Mouse (Mus musculus) CH12.LX (cell line): ENCODE data around the gene Jarid2. TPM values are rescaled to one million over a fixed set of nuclear protein-coding genes. Genes with fewer than 3 reads are reported as not detected.

Experiments used
- DNase-seq: peaks from one replicate; pipeline ENCODE4 v3.0.0-alpha.2; 2013; ENCODE audit errors: extremely low read depth
- H3K27ac ChIP-seq: 2 replicates; pipeline ENCODE4 v1.5.1; 2012; ENCODE audit warnings: low read depth, mild to moderate bottlenecking, control low read depth, moderate library complexity; ENCODE audit not compliant: insufficient read depth
- H3K27me3 ChIP-seq: replicated peaks from 2 replicates; pipeline ENCODE3; 2012; ENCODE audit warnings: inconsistent platforms
- H3K36me3 ChIP-seq, 2 experiments: replicated peaks in 1 of 2; 2 replicates each; pipeline versions ENCODE3 to v1.6.1; 2012; ENCODE audit warnings: inconsistent platforms in 1 of 2, low read length in 1 of 2, mild to moderate bottlenecking in 1 of 2, mixed read lengths in 1 of 2, moderate library complexity in 1 of 2; ENCODE audit not compliant: control insufficient read depth in 1 of 2, insufficient read depth in 1 of 2
- H3K4me1 ChIP-seq, 2 experiments: 2 replicates each; pipeline ENCODE4 v1.6.1; 2012; ENCODE audit warnings: inconsistent platforms in 1 of 2, moderate library complexity in 1 of 2; ENCODE audit not compliant: insufficient read depth in 2 of 2, control insufficient read depth in 1 of 2
- H3K4me2 ChIP-seq: 2 replicates; pipeline ENCODE4 v1.6.1; 2012; ENCODE audit warnings: low read depth, mild to moderate bottlenecking, control low read depth; ENCODE audit not compliant: poor library complexity, insufficient read depth, severe bottlenecking
- H3K4me3 ChIP-seq, 3 experiments: fragments of 150-350 bp in 1 of 3; sonication (generic) in 1 of 3; replicated peaks in 1 of 3; 2 replicates each; pipeline versions ENCODE3 to v1.5.1; 2011 to 2012; ENCODE audit warnings: low read depth in 2 of 3, low read length in 2 of 3, mild to moderate bottlenecking in 2 of 3, moderate library complexity in 2 of 3, control low read depth in 1 of 3, improper control_type of control experiment in 1 of 3, inconsistent platforms in 1 of 3, mixed read lengths in 1 of 3; ENCODE audit not compliant: poor library complexity in 1 of 3
- H3K79me2 ChIP-seq: replicated peaks from 2 replicates; pipeline ENCODE4 v1.6.1; 2012; ENCODE audit warnings: mild to moderate bottlenecking, moderate library complexity; ENCODE audit not compliant: control insufficient read depth, poor library complexity, insufficient read depth, severe bottlenecking; ENCODE audit errors: extremely low read depth
- H3K9ac ChIP-seq: 2 replicates; pipeline ENCODE4 v1.6.1; 2012; ENCODE audit warnings: low read depth, mild to moderate bottlenecking, control low read depth, moderate library complexity; ENCODE audit not compliant: insufficient read depth
- H3K9me3 ChIP-seq: replicated peaks from 2 replicates; pipeline ENCODE3; 2012; ENCODE audit warnings: low read length, inconsistent platforms, mixed read lengths
- BHLHE40 ChIP-seq: IDR thresholded peaks from 2 replicates; pipeline ENCODE4 v1.6.1; 2011; ENCODE audit warnings: mild to moderate bottlenecking, low read depth, low read length, improper control_type of control experiment
- CHD2 ChIP-seq: IDR thresholded peaks from 2 replicates; pipeline ENCODE4 v1.6.1; 2011; ENCODE audit warnings: low read length, improper control_type of control experiment
- ETS1 ChIP-seq: conservative IDR thresholded peaks from 2 replicates; pipeline ENCODE4 v1.6.1; 2012; ENCODE audit warnings: low read depth, mild to moderate bottlenecking, inconsistent platforms, low read length, improper control_type of control experiment, moderate library complexity
- IRF4 ChIP-seq: IDR thresholded peaks from 2 replicates; pipeline ENCODE4 v1.6.1; 2014; ENCODE audit warnings: low read depth, mild to moderate bottlenecking, inconsistent platforms, low read length, improper control_type of control experiment
- JUN ChIP-seq: IDR thresholded peaks from 2 replicates; pipeline ENCODE4 v1.6.1; 2011; ENCODE audit warnings: low read depth, mild to moderate bottlenecking, low read length, improper control_type of control experiment, moderate library complexity; ENCODE audit not compliant: insufficient read depth
- MAFK ChIP-seq: IDR thresholded peaks from 2 replicates; pipeline ENCODE4 v1.6.1; 2011; ENCODE audit warnings: low read length, improper control_type of control experiment; ENCODE audit not compliant: insufficient replicate concordance
- MAZ ChIP-seq: IDR thresholded peaks from 2 replicates; pipeline ENCODE4 v1.6.1; 2012; ENCODE audit warnings: low read depth, mild to moderate bottlenecking, inconsistent platforms, low read length, improper control_type of control experiment, moderate library complexity
- MEF2A ChIP-seq: IDR thresholded peaks from 2 replicates; pipeline ENCODE4 v1.6.1; 2014; ENCODE audit warnings: low read depth, mild to moderate bottlenecking, inconsistent platforms, low read length, improper control_type of control experiment, borderline replicate concordance
- RAD21 ChIP-seq: IDR thresholded peaks from 2 replicates; pipeline ENCODE4 v1.6.1; 2011; ENCODE audit warnings: low read depth, mild to moderate bottlenecking, low read length, improper control_type of control experiment, moderate library complexity
- RCOR1 ChIP-seq: conservative IDR thresholded peaks from 2 replicates; pipeline ENCODE4 v1.6.1; 2012; ENCODE audit warnings: low read depth, mild to moderate bottlenecking, inconsistent platforms, low read length, improper control_type of control experiment
- SMC3 ChIP-seq: IDR thresholded peaks from 2 replicates; pipeline ENCODE4 v1.6.1; 2011; ENCODE audit warnings: low read depth, low read length, improper control_type of control experiment
- ZKSCAN1 ChIP-seq: IDR thresholded peaks from 2 replicates; pipeline ENCODE4 v1.6.1; 2012; ENCODE audit warnings: low read depth, inconsistent platforms, low read length, improper control_type of control experiment, borderline replicate concordance
- ZMIZ1 ChIP-seq: IDR thresholded peaks from 2 replicates; pipeline ENCODE4 v1.6.1; 2012; ENCODE audit warnings: low read depth, mild to moderate bottlenecking, inconsistent platforms, low read length, improper control_type of control experiment
- dilution Hi-C: fragments of 300-500 bp; cut with MboI; formaldehyde crosslinking; loops from 2 replicates; pipeline ENCODE4 v1.14.3; 2020; ENCODE audit warnings: low sequenced_read_pairs; ENCODE audit not compliant: extremely low pct_unique_long_range_greater_than_20kb, extremely low pct_ligation_motif_present
- in situ Hi-C: fragments of 300-500 bp; cut with MboI; formaldehyde crosslinking; loops from 3 replicates; pipeline ENCODE4 v1.14.3; 2019; ENCODE audit warnings: low sequenced_read_pairs, low pct_ligation_motif_present, low pct_unique_long_range_greater_than_20kb, mixed read lengths
- polyA plus RNA-seq: library from polyadenylated mRNA; unstranded; fragments of >175 nt; gene quantifications from 2 replicates; pipeline ENCODE4 v1.2.1, GENCODE M21; 2012; ENCODE audit warnings: low read depth; ENCODE audit not compliant: insufficient read length
- total RNA-seq, 2 experiments: library from RNA; depleted of rRNA; stranded (reverse); fragments of 300-350 nt in 1 of 2; fragments of >200 nt in 1 of 2; gene quantifications; 2 replicates each; pipeline ENCODE4 v1.2.3; 2012 to 2014

The Jarid2 gene
- total and polyA plus RNA-seq, 3 experiments = 4.5 to 10.9 (median 7.8) TPM

- no peak overlapping the region for H3K27ac ChIP-seq
- no peak overlapping the region for H3K9ac ChIP-seq
- H3K27me3 ChIP-seq = no peaks in the 10 kb centered on the region
- H3K4me3 ChIP-seq = no peak overlapping the region
- H3K4me1 ChIP-seq = peaks cover 2 to 23% of the 10 kb centered on the region in 2 experiments; a peak in 2 of 4 replicates
- TF ChIP-seq MAZ (no peak), MAFK (peak; percentile 79; the same call in 1 of the 2 replicates)
- dilution Hi-C loops = no loop called here
- no peaks in the 10 kb centered on the region for H3K9me3 ChIP-seq
- no peak for DNase-seq
- in situ Hi-C loops = loop anchor here (25.0 kb wide), 1 partner anchor 873 kb away; no protein-coding TSS in a partner anchor
- H3K79me2 ChIP-seq = peaks cover 25% of the 10 kb centered on the region
- peaks cover 0 to 7% of the 10 kb centered on the region in 2 experiments for H3K36me3 ChIP-seq
- no peak overlapping the region for H3K4me2 ChIP-seq
These were observed 5.9 kb downstream of the Jarid2 start for GRCm38 (mm10) chr13:44735088-44735690.

GRCm38 (mm10) chr13:44737297-44737696 is 8.0 kb downstream of the Jarid2 start:
- H3K36me3 ChIP-seq = peaks cover 0 to 10% of the 10 kb centered on the region in 2 experiments
- no peaks in the 10 kb centered on the region for H3K27me3 ChIP-seq
- H3K27ac ChIP-seq = no peak overlapping the region
- TF ChIP-seq CHD2 = no peak
- H3K9me3 ChIP-seq = no peaks in the 10 kb centered on the region
- H3K4me3 ChIP-seq = no peak overlapping the region
- no peak overlapping the region for H3K4me2 ChIP-seq
- in situ Hi-C loops = loop anchor here (25.0 kb wide), 1 partner anchor 875 kb away; no protein-coding TSS in a partner anchor
- H3K79me2 ChIP-seq = peaks cover 23% of the 10 kb centered on the region
- H3K4me1 ChIP-seq = peaks cover 2 to 23% of the 10 kb centered on the region in 2 experiments; a peak in 2 of 4 replicates
- H3K9ac ChIP-seq = no peak overlapping the region
- dilution Hi-C loops = no loop called here
- DNase-seq = no peak

GRCm38 (mm10) chr13:44751780-44752179 is 22.5 kb downstream of the Jarid2 start:
- TF ChIP-seq ZMIZ1 (no peak), MAFK (no peak), BHLHE40 (no peak), IRF4 (no peak), RAD21 (no peak), SMC3 (no peak), RCOR1 (no peak), ETS1 (no peak), MEF2A (no peak), JUN (no peak), ZKSCAN1 (no peak)
- no peak for DNase-seq
- Histone ChIP-seq H3K36me3 (peaks cover 0 to 8% of the 10 kb centered on the region in 2 experiments), H3K9ac (no peak overlapping the region), H3K4me1 (peaks cover 12 to 71% of the 10 kb centered on the region in 2 experiments; a peak in 3 of 4 replicates), H3K4me3 (no peak overlapping the region), H3K4me2 (no peak overlapping the region), H3K27me3 (no peaks in the 10 kb centered on the region), H3K27ac (no peak overlapping the region), H3K9me3 (no peaks in the 10 kb centered on the region), H3K79me2 (peaks cover 22% of the 10 kb centered on the region)
- dilution Hi-C loops (no loop called here), in situ Hi-C loops (no loop called here)
